Mouse (Mus musculus): ENCODE measurements around the gene Stx7.

GRCm38 (mm10) chr10:24167978-24168583 is 19.0 kb downstream of the Stx7 start:
- TF ChIP-seq CTCF (IDR thresholded peaks at IDR 0.05 in 2 of 3, conservative IDR thresholded peaks at IDR 0.05 in 1 of 3; ENCODE audit: control insufficient read depth in 1 of 3, insufficient read depth in 1 of 3, low read depth in 2 of 3, low read length in 3 of 3, poor library complexity in 1 of 3, severe bottlenecking in 1 of 3) = no peak
- no peak for TF ChIP-seq RCOR1 (IDR thresholded peaks at IDR 0.05; ENCODE audit: low read depth, low read length)
- TF ChIP-seq POLR2AphosphoS5 (IDR thresholded peaks at IDR 0.05; ENCODE audit: borderline replicate concordance, low read depth, low read length) = no peak
- TF ChIP-seq ETS1 (IDR thresholded peaks at IDR 0.05; ENCODE audit: low read depth, low read length) = peak; percentile 65
- no peak for TF ChIP-seq HCFC1 (IDR thresholded peaks at IDR 0.05; ENCODE audit: low read depth, low read length)
- no peak for TF ChIP-seq E2F4 (IDR thresholded peaks at IDR 0.05; ENCODE audit: borderline replicate concordance, low read depth, low read length)
- no peak for TF ChIP-seq POLR2A (IDR thresholded peaks at IDR 0.05; ENCODE audit: control insufficient read depth in 1 of 2, insufficient read depth in 1 of 2, low read depth in 1 of 2, low read length in 2 of 2, poor library complexity in 1 of 2)
- TF ChIP-seq TCF12 (IDR thresholded peaks at IDR 0.05; ENCODE audit: low read depth, low read length) = peak; percentile 89
- TF ChIP-seq USF2 (IDR thresholded peaks at IDR 0.05; ENCODE audit: borderline replicate concordance in 1 of 2, insufficient read depth in 1 of 2, low read depth in 1 of 2, low read length in 2 of 2) = no peak
- no peak for TF ChIP-seq UBTF (IDR thresholded peaks at IDR 0.05; ENCODE audit: borderline replicate concordance, insufficient read depth, low read depth, low read length)
- TF ChIP-seq ZNF384 (IDR thresholded peaks at IDR 0.05; ENCODE audit: low read depth, low read length) = no peak
- no peak for TF ChIP-seq NRF1 (IDR thresholded peaks at IDR 0.05; ENCODE audit: insufficient read depth, low read depth, low read length, poor library complexity, severe bottlenecking)
- peak; percentile 36; the same call in 1 of the 2 replicates for TF ChIP-seq BHLHE40 (IDR thresholded peaks at IDR 0.05; ENCODE audit: borderline replicate concordance, low read depth, low read length)
